Mouse (Mus musculus): ENCODE results near the gene Ube2l3.

DNA sequence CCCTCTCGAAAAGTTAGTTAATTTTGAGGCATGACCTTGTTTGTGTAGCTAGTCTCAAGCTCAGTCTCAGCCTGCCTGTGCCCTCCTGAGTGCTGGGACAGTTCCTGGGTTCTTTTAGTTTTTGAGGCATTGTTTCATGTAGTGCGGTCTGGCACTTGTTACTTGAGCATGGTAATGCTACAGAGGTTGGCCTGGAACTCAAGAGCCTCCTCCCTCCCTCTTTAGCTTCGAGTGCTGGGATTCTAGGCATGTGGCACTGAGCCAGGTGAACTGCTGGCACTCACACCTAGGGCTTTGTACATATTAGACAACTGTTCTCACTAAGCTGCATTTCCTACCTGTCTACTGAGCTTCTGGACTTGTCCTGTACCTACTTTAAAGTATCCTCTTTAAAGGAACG is 45.3 kb upstream of the Ube2l3 start:
- TF ChIP-seq POLR2A (IDR thresholded peaks at IDR 0.05; ENCODE audit: borderline replicate concordance, insufficient read depth, low read length) (no peak), CTCF (IDR thresholded peaks at IDR 0.05; ENCODE audit: borderline replicate concordance, insufficient read depth, low read depth, low read length) (no peak)

Measured in cerebellum, adult 2 months (tissue).